Mouse (Mus musculus) MEL (cell line): ENCODE results near the gene Myl4.

Experiments used
- EP300 ChIP-seq, 2 experiments: IDR thresholded peaks; 2 replicates each; pipeline ENCODE4 v1.6.1; 2011; ENCODE audit warnings: improper control_type of control experiment in 2 of 2, low read length in 2 of 2, low read depth in 1 of 2, mild to moderate bottlenecking in 1 of 2
- JUND ChIP-seq: IDR thresholded peaks from 2 replicates; pipeline ENCODE4 v1.6.1; 2011; ENCODE audit warnings: low read depth, mild to moderate bottlenecking, improper control_type of control experiment, low read length
- MAFK ChIP-seq: IDR thresholded peaks from 2 replicates; pipeline ENCODE4 v1.6.1; 2011; ENCODE audit warnings: low read depth, mild to moderate bottlenecking, low read length, improper control_type of control experiment, borderline replicate concordance
- RCOR1 ChIP-seq: IDR thresholded peaks from 2 replicates; pipeline ENCODE4 v1.6.1; 2012; ENCODE audit warnings: low read depth, mild to moderate bottlenecking, inconsistent platforms, low read length, improper control_type of control experiment

DNA sequence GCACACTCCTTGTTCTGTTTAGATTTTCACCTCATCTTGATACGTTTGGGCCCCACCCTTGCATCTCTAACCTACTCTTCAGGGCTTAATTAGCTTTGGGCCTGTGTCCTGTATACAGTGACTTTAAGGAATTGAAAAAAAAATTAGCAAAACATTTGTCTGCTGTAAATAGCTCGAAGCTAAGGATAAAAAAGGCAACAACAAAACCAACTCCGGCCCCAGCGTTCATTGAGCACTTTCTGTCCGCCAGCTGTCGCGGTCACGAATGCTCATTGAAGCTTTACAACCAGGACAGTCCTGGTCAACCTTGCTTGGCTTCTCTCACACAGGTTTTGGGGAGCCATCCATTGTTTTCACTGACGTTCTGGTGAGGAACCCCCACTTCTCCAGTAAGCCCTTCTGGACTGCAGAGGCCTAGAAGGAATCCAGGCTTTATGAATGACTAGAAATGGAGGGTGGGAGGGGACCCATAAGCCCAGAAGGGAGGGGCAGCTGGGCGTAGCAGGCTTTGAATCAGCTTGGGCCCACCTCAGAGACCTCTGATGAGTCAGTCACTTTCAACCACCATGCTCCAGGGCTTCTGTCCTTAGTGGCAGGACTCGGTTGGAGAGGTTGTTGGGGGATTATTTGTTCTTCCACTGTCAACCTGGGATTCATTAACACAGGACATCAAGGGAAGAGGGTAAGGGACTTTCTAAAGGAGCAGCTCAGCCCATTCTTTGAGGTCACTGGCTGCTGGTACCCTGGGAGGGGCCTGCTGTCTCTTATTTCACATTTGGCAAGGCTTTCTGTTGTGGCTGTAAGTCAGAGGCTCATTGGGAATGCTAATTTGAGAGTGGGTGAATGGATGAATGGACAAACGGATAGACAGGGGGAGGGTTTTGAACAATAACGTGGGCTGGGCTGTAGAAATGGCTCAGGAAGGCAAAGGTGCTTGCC is 68.9 kb downstream of the Myl4 start:
- TF ChIP-seq MAFK: no peak
- no peak for TF ChIP-seq RCOR1
- TF ChIP-seq EP300 (IDR thresholded peaks at IDR 0.05; ENCODE audit: low read depth in 1 of 2, low read length in 2 of 2): no peak
- no peak for TF ChIP-seq JUND
